Mouse (Mus musculus): ENCODE measurements around the gene Naxd. TPM values are rescaled to one million over a fixed set of nuclear protein-coding genes. Genes with fewer than 3 reads are reported as not detected.
A peak's percentile ranks its signal among the peaks of the same experiment; 100 is the strongest.
"Not testable (repeated sequence)": the region's sequence is repeated elsewhere in the genome, so short reads cannot be mapped to it uniquely, and the experiment has no call there.

The Naxd gene
- 10 to 100 TPM; 32.7 to 36.8 TPM for total RNA-seq (2021)

- intact Hi-C loops (cut with DNase I) = no loop called here
- DNase-seq (ENCODE audit: low spot score) = peak; percentile 84
Observed at GRCm38 (mm10) chr8:11497017-11497990, at the start of gene Naxd. Gene Naxd (plus strand): TSS chr8:11497506.

DNA sequence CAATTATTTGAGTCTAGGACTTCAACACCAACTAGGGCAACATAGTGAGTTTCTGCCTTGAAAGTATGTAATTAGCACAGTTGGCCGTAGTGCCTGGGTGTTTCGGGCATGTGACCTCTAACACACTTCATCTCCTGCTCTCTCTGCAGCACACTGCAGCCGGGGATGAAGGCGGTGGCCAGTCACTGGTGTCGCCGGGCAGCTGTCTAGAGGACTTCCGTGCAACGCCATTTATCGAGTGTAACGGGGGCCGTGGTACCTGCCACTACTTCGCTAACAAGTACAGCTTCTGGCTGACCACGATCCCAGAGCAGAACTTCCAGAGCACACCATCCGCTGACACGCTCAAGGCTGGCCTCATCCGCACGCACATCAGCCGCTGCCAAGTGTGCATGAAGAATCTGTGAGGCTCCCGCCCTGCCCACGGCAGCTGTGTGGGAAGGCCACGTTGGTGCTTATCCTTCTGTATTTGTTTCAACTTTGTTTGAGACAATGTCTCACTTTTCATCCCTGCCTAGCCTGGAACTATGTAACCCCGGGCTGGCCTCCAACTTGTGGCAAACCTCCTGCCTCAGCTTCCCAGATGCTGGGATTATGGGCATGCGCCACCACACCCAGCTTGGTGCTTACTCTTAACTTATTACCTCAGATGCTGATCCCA is 49.3 kb upstream of the Naxd start:
- DNase-seq (ENCODE audit: low spot score) = no peak
- intact Hi-C loops (cut with DNase I) = no loop called here

- intact Hi-C loops (cut with DNase I) = loop anchor here (1.0 kb wide), 1 partner anchor 35 kb away; no protein-coding TSS in a partner anchor
- no peak for DNase-seq (ENCODE audit: low spot score)
Observed at GRCm38 (mm10) chr8:11450184-11451113, 46.9 kb upstream of the Naxd start.

GRCm38 (mm10) chr8:11452152-11452551 is 45.2 kb upstream of the Naxd start:
- DNase-seq (ENCODE audit: low spot score) = no peak
- intact Hi-C loops (cut with DNase I) = no loop called here

DNA sequence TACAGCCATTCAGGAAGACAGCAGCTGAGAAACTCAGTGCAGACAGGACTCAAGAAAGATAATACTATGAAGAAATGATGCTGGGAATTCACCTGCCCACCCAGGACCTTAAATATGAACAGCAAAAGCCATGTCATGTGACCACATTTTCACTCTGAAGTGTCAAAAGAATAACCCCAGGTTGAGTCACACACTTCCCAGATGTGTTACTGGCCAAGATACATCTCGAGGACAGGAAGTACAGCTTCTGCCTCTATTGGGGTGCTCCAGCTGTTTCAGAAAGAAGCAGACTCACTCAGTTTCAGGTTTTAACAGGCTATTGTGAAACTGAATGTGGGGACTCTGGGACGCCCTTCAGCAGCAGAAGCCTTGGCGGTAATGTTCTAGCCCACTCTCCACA is 44.7 kb upstream of the Naxd start:
- DNase-seq (ENCODE audit: low spot score) = no peak
- intact Hi-C loops (cut with DNase I) = no loop called here

DNA sequence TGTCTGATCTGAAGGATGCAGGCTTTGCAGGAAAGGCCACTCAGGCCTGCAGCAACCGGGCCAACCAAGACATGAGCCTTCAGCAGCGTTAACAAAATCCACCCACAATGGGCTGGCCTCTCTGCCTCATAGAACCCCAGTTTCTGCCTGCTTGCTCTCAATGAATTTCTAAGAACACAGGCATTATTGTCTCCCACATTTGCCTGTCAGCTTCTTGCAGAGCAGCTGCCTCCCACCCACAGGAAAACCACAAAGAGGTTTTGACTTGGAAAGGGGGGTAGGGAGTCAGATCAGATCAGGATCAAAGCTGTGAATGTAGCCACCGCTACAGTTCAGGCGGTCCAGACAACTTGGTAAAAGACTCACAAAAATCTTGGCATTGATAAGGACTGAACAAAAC is 44.3 kb upstream of the Naxd start:
- DNase-seq (ENCODE audit: low spot score) = no peak
- intact Hi-C loops (cut with DNase I) = no loop called here

DNA sequence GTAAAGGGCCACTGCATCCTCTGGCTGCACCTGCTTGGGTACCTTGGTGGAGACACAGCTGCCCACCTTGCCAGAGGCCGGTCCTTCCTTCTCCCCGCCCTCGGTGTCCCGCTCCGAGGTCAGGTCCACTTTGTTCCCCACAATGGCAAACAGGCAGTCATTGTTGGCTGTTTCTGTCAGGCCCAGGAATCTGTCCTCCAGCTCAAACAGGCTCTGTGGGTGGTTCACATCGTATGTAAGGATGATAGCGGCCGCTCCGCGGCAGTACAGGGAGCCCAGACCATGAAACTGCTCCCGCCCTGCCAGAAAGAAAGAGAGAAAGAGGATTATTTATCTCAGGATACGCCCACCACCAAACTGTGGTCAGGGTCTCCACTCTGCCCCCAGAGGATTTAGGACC is 43.1 kb upstream of the Naxd start:
- no peak for DNase-seq (ENCODE audit: low spot score)
- intact Hi-C loops (cut with DNase I) = no loop called here

- no peak for DNase-seq (ENCODE audit: low spot score)
- intact Hi-C loops (cut with DNase I) = no loop called here
Observed at GRCm38 (mm10) chr8:11457278-11457677, 40.0 kb upstream of the Naxd start.

DNA sequence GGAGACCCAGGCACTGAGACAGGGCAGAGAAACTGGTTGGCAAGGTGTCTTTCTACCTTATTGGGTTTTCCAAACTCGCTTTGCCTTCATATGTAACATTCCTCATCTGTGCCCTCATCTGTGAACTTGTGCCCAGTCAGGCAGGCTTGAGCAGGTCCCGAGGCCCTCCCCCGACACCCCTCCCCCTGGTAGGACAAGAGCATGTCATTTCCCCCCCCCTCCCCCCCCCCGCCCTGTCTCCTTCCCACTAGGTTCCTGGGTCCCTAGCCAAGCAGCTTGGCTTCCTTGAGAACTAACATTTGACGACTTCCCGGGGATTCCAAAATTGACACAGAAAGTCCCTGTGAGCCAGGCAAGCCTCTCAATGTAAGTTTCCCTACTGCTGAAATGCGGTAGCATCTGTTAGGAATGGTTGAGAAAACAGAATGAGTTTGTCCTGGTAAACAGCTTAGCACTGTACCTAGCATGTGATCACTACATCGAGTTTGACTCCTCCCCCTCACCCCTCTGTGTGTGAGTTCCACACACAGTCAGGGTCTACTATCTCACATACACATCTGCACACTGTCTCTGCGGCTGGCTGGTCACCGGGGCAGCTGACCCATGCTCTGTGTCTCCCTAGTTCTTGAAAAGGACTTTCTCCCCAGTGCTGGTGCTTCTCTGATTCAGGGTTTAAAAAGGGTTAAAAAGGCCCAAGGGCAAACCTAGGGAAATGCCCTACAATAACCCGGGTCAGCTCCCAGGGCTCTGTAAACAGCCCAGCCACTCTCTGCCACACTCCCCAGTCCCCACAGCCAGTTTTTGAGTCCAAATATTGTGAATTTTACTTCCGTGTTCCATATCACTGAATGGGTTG is 39.1 kb upstream of the Naxd start:
- intact Hi-C loops (cut with DNase I) = no loop called here
- DNase-seq (ENCODE audit: low spot score) = no peak

GRCm38 (mm10) chr8:11459016-11459415 is 38.3 kb upstream of the Naxd start:
- no peak for DNase-seq (ENCODE audit: low spot score)
- intact Hi-C loops (cut with DNase I) = no loop called here

DNA sequence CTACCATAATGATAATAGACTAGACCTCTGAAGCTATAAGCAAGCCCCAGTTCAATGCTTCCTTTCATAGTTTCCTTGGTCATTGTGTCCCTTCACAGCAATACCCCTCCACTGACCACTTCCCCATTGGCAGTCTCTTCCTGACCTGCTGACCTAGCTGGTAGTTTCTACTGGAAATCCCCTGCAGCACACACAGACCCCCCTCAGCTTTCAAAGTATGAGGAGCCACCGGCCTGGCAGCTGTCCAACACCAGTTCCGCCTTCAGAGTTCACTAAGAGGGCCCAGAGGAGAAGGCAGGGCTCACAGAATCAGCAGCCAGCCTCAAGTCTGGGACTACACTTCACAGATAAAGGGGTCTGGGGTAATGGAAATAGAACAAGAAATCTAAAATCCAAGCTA is 36.4 kb upstream of the Naxd start:
- no peak for DNase-seq (ENCODE audit: low spot score)

GRCm38 (mm10) chr8:11461847-11462246 is 35.5 kb upstream of the Naxd start:
- DNase-seq (ENCODE audit: low spot score) = no peak
- intact Hi-C loops (cut with DNase I) = no loop called here

More for the DNA sequence above, 36.4 kb upstream of the Naxd start:
- intact Hi-C loops (cut with DNase I) = no loop called here

- intact Hi-C loops (cut with DNase I) = no loop called here
Observed at GRCm38 (mm10) chr8:11462641-11463040, 34.7 kb upstream of the Naxd start.

GRCm38 (mm10) chr8:11463541-11463888 is 33.8 kb upstream of the Naxd start:
- intact Hi-C loops (cut with DNase I) = no loop called here
- no peak for DNase-seq (ENCODE audit: low spot score)

More at GRCm38 (mm10) chr8:11462641-11463040, 34.7 kb upstream of the Naxd start:
- no peak for DNase-seq (ENCODE audit: low spot score)

DNA sequence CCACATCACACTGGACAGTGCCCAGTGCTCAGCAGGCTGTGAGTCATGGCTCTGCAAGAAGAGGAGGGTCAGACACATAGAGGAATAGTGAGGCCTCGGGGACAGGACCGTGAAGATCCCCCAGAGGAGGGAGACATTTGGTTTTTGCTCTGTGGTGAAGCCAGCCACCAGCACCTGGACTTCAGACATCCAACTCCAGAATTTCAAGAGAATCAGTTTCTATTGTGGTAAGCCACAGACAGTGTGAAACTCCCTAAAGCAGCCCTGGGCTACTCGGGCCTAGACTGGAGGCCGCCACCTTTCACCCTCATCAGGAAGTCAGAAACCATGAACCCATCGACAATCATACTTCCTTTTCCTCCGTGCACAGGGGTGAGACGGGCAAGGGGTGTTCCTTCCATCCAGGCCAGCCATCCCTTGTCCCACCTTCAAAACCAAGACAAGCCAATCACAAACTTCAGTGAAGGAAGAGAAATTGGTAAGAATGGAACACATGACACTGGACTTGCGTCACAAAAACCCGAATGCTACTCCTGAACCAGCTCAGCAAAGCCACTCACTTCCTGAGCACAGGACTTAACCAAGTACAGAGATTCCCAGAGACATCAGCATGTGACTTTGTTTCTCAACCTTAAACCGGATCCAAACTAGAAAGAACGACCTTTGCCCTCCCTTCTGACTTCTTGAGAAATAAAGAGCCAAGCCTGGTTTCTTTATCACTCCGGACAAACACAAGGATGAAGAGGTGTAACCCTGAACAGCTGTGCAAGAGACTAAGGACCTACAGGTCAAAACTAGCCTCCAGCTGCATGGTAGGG is 33.2 kb upstream of the Naxd start:
- intact Hi-C loops (cut with DNase I) = no loop called here
- no peak for DNase-seq (ENCODE audit: low spot score)

DNA sequence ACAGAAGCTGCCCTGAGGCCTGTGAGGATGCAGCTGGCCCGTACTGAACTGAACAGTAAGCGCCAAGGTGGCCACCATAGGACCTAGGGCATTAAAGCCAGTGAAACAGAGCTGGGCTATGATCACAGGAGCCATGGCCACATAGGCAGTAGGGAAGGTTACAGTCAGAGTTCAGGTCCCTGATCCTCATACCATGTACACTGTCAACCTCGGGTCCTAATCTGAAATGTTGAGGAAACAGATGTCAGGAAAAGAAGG is 32.7 kb upstream of the Naxd start:
- intact Hi-C loops (cut with DNase I) = no loop called here
- no peak for DNase-seq (ENCODE audit: low spot score)

- intact Hi-C loops (cut with DNase I) = no loop called here
- no peak for DNase-seq (ENCODE audit: low spot score)
Observed at GRCm38 (mm10) chr8:11465619-11466018, 31.7 kb upstream of the Naxd start.

DNA sequence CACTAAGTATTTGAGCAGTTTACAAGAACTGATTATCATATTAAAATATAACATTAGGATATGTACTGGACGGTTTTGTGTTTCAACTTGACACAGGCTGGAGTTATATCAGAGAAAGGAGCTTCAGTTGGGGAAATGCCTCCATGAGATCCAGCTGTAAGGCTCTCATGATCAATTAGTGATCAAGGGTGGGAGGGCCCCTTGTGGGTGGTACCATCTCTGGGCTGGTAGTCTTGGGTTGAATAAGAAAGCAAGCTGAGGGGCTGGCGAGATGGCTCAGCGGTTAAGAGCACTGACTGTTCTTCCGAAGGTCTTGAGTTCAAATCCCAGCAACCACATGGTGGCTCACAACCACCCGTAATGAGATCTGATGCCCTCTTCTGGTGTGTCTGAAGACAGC is 30.8 kb upstream of the Naxd start:
- intact Hi-C loops (cut with DNase I); DNase-seq (ENCODE audit: low spot score): not testable (repeated sequence)

GRCm38 (mm10) chr8:11469095-11469494 is 28.2 kb upstream of the Naxd start:
- intact Hi-C loops (cut with DNase I) = loop anchor here (2.0 kb wide), 1 partner anchor 18 kb away; no protein-coding TSS in a partner anchor

More at GRCm38 (mm10) chr8:11469095-11469494, 28.2 kb upstream of the Naxd start:
- DNase-seq (ENCODE audit: low spot score) = no peak

Data from heart, postnatal 25 days (tissue).